Mouse (Mus musculus): ENCODE results near the gene Orc6. TPM values are rescaled to one million over a fixed set of nuclear protein-coding genes. Genes with fewer than 3 reads are reported as not detected.

The Orc6 gene
- total RNA-seq, 1 experiment from 2014 or later, result 65.1 TPM

GRCm38 (mm10) chr8:85339871-85340573 lies 40.6 kb downstream of the Orc6 start:
- ATAC-seq (replicated peaks in 1 of 2; ENCODE audit: insufficient read depth in 1 of 2, low FRiP score in 2 of 2, low TSS enrichment in 1 of 2, low read depth in 1 of 2, poor library complexity in 2 of 2, severe bottlenecking in 2 of 2), result no peak

GRCm38 (mm10) chr8:85353287-85353686 lies 53.9 kb downstream of the Orc6 start:
- ATAC-seq (replicated peaks in 1 of 2; ENCODE audit: insufficient read depth in 1 of 2, low FRiP score in 2 of 2, low TSS enrichment in 1 of 2, low read depth in 1 of 2, poor library complexity in 2 of 2, severe bottlenecking in 2 of 2), result no peak

Other genes with a start within 250 kb of the Orc6 start
- 6.1 and 7.1 TPM in 2 replicates for gene Fbxw9, start 239.6 kb upstream of the Orc6 start, total RNA-seq (2017)
- gene Gm5741, start 231.7 kb upstream of the Orc6 start, total RNA-seq (2017), result not detected in 2 replicates
- 15.5 and 22.7 TPM in 2 replicates for gene Dhps, start 227.9 kb upstream of the Orc6 start, total RNA-seq (2017)
- gene Wdr83os, start 218.9 kb upstream of the Orc6 start, total RNA-seq (2017), result 37.1 and 51.9 TPM in 2 replicates
- 17.3 and 17.6 TPM in 2 replicates for gene Wdr83, start 218.3 kb upstream of the Orc6 start, total RNA-seq (2017)
- gene Man2b1, start 216.4 kb upstream of the Orc6 start, total RNA-seq (2017), result 46.2 and 55.0 TPM in 2 replicates
- not detected in 2 replicates for gene Zfp791, start 176.5 kb upstream of the Orc6 start, total RNA-seq (2017)
- not detected in 2 replicates for gene Cks1brt, start 147.7 kb upstream of the Orc6 start, total RNA-seq (2017)
- gene Olfr371, start 73.6 kb upstream of the Orc6 start, total RNA-seq (2017), result not detected in 2 replicates
- gene Vps35, start 170 bp downstream of the Orc6 start, total RNA-seq (2017), result 117 and 119 TPM in 2 replicates
- 1.0 and 3.8 TPM in 2 replicates for gene Mylk3, start 86.7 kb downstream of the Orc6 start, total RNA-seq (2017)
- gene 4921524J17Rik, start 133.2 kb downstream of the Orc6 start, total RNA-seq (2017), result 87.2 and 121 TPM in 2 replicates
- 3.8 and 5.0 TPM in 2 replicates for gene Gpt2, start 192.9 kb downstream of the Orc6 start, total RNA-seq (2017)

All from hematopoietic stem cell, adult 5-6 weeks (primary cell).